Mouse (Mus musculus): ENCODE data around the gene Fthl17a. TPM values are rescaled to one million over a fixed set of nuclear protein-coding genes. Genes with fewer than 3 reads are reported as not detected.

Gene Fthl17a
- not detected for total RNA-seq (2023)

GRCm38 (mm10) chrX:85249379-85249778 lies at the start of gene Fthl17a:
Fthl17a (plus strand) TSS chrX:85249679.

All from neutrophil, adult 83 days (primary cell).